Mouse (Mus musculus): ENCODE measurements around the gene 3110082J24Rik. TPM values are rescaled to one million over a fixed set of nuclear protein-coding genes. Genes with fewer than 3 reads are reported as not detected.

Gene 3110082J24Rik
- polyA plus RNA-seq, 1 experiment from 2014 or later: not detected

DNA sequence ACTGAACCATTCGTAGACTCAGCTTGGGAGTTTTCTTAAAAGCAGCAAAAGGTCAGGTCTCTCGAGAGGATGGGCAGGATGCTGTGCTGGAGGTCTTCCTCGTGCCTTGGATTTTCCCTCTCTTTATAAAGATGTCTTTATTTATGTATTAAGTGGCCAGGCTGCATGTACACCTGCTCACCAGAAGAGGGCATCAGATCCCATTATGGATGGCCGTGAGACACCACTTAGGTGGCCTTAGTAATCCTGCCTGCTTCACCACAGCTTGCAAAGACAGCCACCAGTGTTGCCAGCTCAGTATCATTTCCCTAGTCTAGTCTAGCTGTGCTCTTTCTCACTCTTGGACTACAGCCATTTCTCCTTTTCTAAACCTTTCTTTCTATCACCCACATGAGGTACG, 19.7 kb upstream of the 3110082J24Rik start:
- Histone ChIP-seq H3K4me1 (ENCODE audit: control insufficient read depth, insufficient read depth, low read length) (no peaks in the 10 kb centered on the region), H3K4me3 (replicated peaks; ENCODE audit: low read length) (no peak overlapping the region), H3K27me3 (ENCODE audit: control insufficient read depth, insufficient read depth, low read length) (no peaks in the 10 kb centered on the region), H3K9ac (ENCODE audit: low read length) (no peak overlapping the region), H3K4me2 (ENCODE audit: low read depth, low read length) (no peak overlapping the region), H3K36me3 (ENCODE audit: control insufficient read depth, insufficient read depth, low read length) (peaks cover 29% of the 10 kb centered on the region), H3K27ac (ENCODE audit: low read length) (no peak overlapping the region), H3K9me3 (replicated peaks; ENCODE audit: control insufficient read depth, low read length) (no peaks in the 10 kb centered on the region)
- 47% methylated on average over 5 of the region's 5 CpGs for WGBS
- no peak for ATAC-seq (ENCODE audit: insufficient read depth, low FRiP score)

DNA sequence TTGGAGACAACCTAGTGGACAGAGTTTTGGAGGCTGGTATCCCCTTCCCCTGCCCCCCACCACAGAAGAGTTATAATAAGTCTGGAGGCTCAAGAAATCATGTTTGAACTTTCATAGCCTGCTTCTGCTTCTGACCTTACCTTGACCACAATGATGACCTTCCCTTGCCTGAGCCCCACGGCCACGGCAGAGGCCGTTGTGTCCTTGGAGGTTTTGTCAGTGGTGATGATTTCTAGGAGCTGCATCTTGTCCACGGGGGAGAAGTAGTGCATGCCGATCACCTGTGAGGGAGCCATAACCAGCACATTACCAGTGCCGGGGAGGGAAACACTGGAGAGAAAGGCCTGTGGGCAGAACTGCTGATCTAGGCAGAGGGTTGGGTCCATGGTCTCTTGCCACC, 16.6 kb upstream of the 3110082J24Rik start:
- no peak overlapping the region for H3K4me2 ChIP-seq (ENCODE audit: low read depth, low read length)
- no peaks in the 10 kb centered on the region for H3K9me3 ChIP-seq (replicated peaks; ENCODE audit: control insufficient read depth, low read length)
- H3K4me1 ChIP-seq (ENCODE audit: control insufficient read depth, insufficient read depth, low read length): no peaks in the 10 kb centered on the region
- H3K36me3 ChIP-seq (ENCODE audit: control insufficient read depth, insufficient read depth, low read length): peaks cover 21% of the 10 kb centered on the region
- no peak for ATAC-seq (ENCODE audit: insufficient read depth, low FRiP score)
- no peak overlapping the region for H3K27ac ChIP-seq (ENCODE audit: low read length)
- H3K4me3 ChIP-seq (replicated peaks; ENCODE audit: low read length): no peak overlapping the region
- no peaks in the 10 kb centered on the region for H3K27me3 ChIP-seq (ENCODE audit: control insufficient read depth, insufficient read depth, low read length)
- WGBS: 91% methylated on average over 6 of the region's 6 CpGs
- H3K9ac ChIP-seq (ENCODE audit: low read length): no peak overlapping the region

- 0 out of 2 replicates have a peak, but pooled peaks cover 3% of the 10 kb centered on the region for H3K27me3 ChIP-seq (ENCODE audit: control insufficient read depth, insufficient read depth, low read length)
- H3K9ac ChIP-seq (ENCODE audit: low read length): no peak overlapping the region
- no peak overlapping the region for H3K4me3 ChIP-seq (replicated peaks; ENCODE audit: low read length)
- H3K9me3 ChIP-seq (replicated peaks; ENCODE audit: control insufficient read depth, low read length): no peaks in the 10 kb centered on the region
- no peak overlapping the region for H3K4me2 ChIP-seq (ENCODE audit: low read depth, low read length)
- H3K27ac ChIP-seq (ENCODE audit: low read length): no peak overlapping the region
- ATAC-seq (ENCODE audit: insufficient read depth, low FRiP score): no peak
- 89% methylated on average over 7 of the region's 7 CpGs for WGBS
- no peaks in the 10 kb centered on the region for H3K4me1 ChIP-seq (ENCODE audit: control insufficient read depth, insufficient read depth, low read length)
- peaks cover 20% of the 10 kb centered on the region for H3K36me3 ChIP-seq (ENCODE audit: control insufficient read depth, insufficient read depth, low read length)
These were observed 14.2 kb upstream of the 3110082J24Rik start for GRCm38 (mm10) chr5:30120106-30120505.

GRCm38 (mm10) chr5:30119163-30119562, 13.3 kb upstream of the 3110082J24Rik start:
- Histone ChIP-seq H3K4me1 (ENCODE audit: control insufficient read depth, insufficient read depth, low read length) (0 out of 2 replicates have a peak, but pooled peaks cover 5% of the 10 kb centered on the region), H3K9ac (ENCODE audit: low read length) (no peak overlapping the region)
- 89% methylated on average over 6 of the region's 6 CpGs for WGBS

DNA sequence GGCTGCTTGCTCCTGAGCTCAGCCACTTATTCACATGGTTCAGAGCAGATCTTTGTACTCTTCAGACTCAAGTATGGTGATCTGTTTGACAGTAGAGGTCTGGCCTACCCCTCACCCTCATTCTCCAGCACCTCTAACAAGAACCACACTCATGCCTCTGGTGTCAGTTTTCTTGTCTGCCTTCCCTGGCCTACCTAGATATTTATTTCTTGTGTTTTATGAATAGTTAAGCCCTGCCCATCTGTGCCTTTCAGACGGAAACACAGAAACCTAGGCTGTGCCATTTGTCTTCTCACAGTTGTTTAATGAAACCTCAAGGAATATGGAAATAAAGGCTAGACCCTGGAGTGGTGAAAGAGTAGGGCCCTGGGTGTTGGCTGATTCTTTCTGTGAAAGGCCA, 12.1 kb upstream of the 3110082J24Rik start:
- Histone ChIP-seq H3K4me2 (ENCODE audit: low read depth, low read length) (no peak overlapping the region), H3K36me3 (ENCODE audit: control insufficient read depth, insufficient read depth, low read length) (peaks cover 13% of the 10 kb centered on the region; the same call in 1 of the 2 replicates), H3K4me3 (replicated peaks; ENCODE audit: low read length) (no peak overlapping the region), H3K4me1 (ENCODE audit: control insufficient read depth, insufficient read depth, low read length) (peaks cover 5% of the 10 kb centered on the region; the same call in 1 of the 2 replicates), H3K9me3 (replicated peaks; ENCODE audit: control insufficient read depth, low read length) (no peaks in the 10 kb centered on the region), H3K27ac (ENCODE audit: low read length) (no peak overlapping the region), H3K9ac (ENCODE audit: low read length) (no peak overlapping the region), H3K27me3 (ENCODE audit: control insufficient read depth, insufficient read depth, low read length) (peaks cover 13% of the 10 kb centered on the region; the same call in 1 of the 2 replicates)
- WGBS: 74% methylated on average over 1 of the region's 1 CpGs
- no peak for ATAC-seq (ENCODE audit: insufficient read depth, low FRiP score)

More at GRCm38 (mm10) chr5:30119163-30119562, 13.3 kb upstream of the 3110082J24Rik start:
- Histone ChIP-seq H3K4me2 (ENCODE audit: low read depth, low read length) (no peak overlapping the region), H3K36me3 (ENCODE audit: control insufficient read depth, insufficient read depth, low read length) (peaks cover 17% of the 10 kb centered on the region; the same call in 1 of the 2 replicates), H3K4me3 (replicated peaks; ENCODE audit: low read length) (no peak overlapping the region), H3K27me3 (ENCODE audit: control insufficient read depth, insufficient read depth, low read length) (0 out of 2 replicates have a peak, but pooled peaks cover 3% of the 10 kb centered on the region), H3K27ac (ENCODE audit: low read length) (no peak overlapping the region), H3K9me3 (replicated peaks; ENCODE audit: control insufficient read depth, low read length) (no peaks in the 10 kb centered on the region)
- ATAC-seq (ENCODE audit: insufficient read depth, low FRiP score): no peak

- no peaks in the 10 kb centered on the region for H3K9me3 ChIP-seq (replicated peaks; ENCODE audit: control insufficient read depth, low read length)
- no peak overlapping the region for H3K9ac ChIP-seq (ENCODE audit: low read length)
- H3K36me3 ChIP-seq (ENCODE audit: control insufficient read depth, insufficient read depth, low read length): peaks cover 3% of the 10 kb centered on the region; the same call in 1 of the 2 replicates
- no peak overlapping the region for H3K4me2 ChIP-seq (ENCODE audit: low read depth, low read length)
- peaks cover 23% of the 10 kb centered on the region for H3K27me3 ChIP-seq (ENCODE audit: control insufficient read depth, insufficient read depth, low read length)
- 33% methylated on average over 10 of the region's 10 CpGs for WGBS
- no peak overlapping the region for H3K4me3 ChIP-seq (replicated peaks; ENCODE audit: low read length)
- no peak overlapping the region for H3K27ac ChIP-seq (ENCODE audit: low read length)
- no peak for ATAC-seq (ENCODE audit: insufficient read depth, low FRiP score)
- peaks cover 14% of the 10 kb centered on the region for H3K4me1 ChIP-seq (ENCODE audit: control insufficient read depth, insufficient read depth, low read length)
These were observed 9.8 kb upstream of the 3110082J24Rik start for GRCm38 (mm10) chr5:30115718-30116117.

DNA sequence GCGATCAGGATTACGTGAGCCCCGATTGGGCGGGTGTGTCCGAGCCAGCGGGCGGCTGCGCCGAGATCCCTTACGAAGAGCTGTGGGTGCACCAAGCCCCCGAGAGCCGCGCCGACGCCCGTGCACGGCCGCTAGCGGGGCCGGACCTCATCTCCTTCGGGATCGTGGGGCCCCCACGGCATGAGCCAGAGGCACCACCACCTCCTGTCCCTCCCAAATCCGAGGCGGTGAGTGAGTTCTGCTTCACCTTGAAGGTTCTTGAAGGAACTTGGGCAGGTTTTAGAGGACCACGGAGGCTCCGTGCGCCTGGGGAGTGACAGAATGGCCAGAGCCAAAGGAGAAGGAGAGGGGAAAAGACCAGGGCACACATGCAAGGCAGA, 8.9 kb upstream of the 3110082J24Rik start:
- peak overlapping the region; percentile 74 for H3K9ac ChIP-seq (ENCODE audit: low read length)
- peaks cover 23% of the 10 kb centered on the region for H3K27me3 ChIP-seq (ENCODE audit: control insufficient read depth, insufficient read depth, low read length)
- peaks cover 17% of the 10 kb centered on the region for H3K4me1 ChIP-seq (ENCODE audit: control insufficient read depth, insufficient read depth, low read length)
- peak overlapping the region; percentile 92 for H3K4me2 ChIP-seq (ENCODE audit: low read depth, low read length)
- ATAC-seq (ENCODE audit: insufficient read depth, low FRiP score): 0 out of 2 replicates have a peak, but pooled peaks have one; percentile 2
- WGBS: 2% methylated on average over 28 of the region's 28 CpGs
- no peak overlapping the region for H3K27ac ChIP-seq (ENCODE audit: low read length)
- H3K36me3 ChIP-seq (ENCODE audit: control insufficient read depth, insufficient read depth, low read length): no peaks in the 10 kb centered on the region; the same call in 1 of the 2 replicates
- no peaks in the 10 kb centered on the region for H3K9me3 ChIP-seq (replicated peaks; ENCODE audit: control insufficient read depth, low read length)
- H3K4me3 ChIP-seq (replicated peaks; ENCODE audit: low read length): peak overlapping the region; percentile 54

DNA sequence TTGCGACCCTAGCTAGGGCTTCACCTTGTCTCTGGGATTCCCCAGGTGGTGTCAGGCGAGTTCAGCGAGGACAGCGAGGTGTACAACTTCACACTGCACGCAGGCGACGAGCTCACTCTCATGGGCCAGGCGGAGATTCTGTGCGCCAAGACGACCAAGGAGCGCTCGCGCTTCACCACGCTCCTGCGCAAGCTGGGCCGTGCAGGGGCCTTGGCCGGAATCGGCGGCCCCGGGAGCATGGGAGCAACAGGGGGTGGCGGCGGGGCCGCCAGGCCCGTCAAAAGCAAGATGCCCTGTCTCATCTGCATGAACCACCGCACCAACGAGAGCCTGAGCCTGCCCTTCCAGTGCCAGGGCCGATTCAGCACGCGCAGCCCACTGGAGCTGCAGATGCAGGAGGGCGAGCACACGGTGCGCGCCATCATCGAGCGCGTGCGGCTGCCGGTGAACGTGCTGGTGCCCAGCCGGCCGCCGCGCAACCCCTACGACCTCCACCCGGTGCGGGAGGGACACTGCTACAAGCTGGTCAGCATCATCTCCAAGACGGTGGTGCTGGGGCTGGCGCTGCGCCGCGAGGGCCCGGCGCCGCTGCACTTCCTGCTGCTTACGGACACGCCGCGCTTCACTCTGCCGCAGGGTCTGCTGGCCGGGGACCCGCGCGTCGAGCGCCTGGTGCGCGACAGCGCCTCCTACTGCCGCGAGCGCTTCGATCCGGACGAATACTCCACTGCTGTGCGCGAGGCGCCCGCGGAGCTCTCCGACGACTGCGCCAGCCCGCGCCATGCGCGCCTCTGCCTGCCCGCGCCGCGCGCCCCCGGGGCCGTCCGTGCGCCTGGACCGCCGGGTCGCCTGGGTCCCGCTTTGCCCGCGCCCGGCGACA, 8.2 kb upstream of the 3110082J24Rik start:
- Histone ChIP-seq H3K27me3 (ENCODE audit: control insufficient read depth, insufficient read depth, low read length) (peaks cover 23% of the 10 kb centered on the region), H3K4me2 (ENCODE audit: low read depth, low read length) (peak overlapping the region; percentile 92), H3K9ac (ENCODE audit: low read length) (peak overlapping the region; percentile 74), H3K4me3 (replicated peaks; ENCODE audit: low read length) (peak overlapping the region; percentile 54), H3K4me1 (ENCODE audit: control insufficient read depth, insufficient read depth, low read length) (peaks cover 17% of the 10 kb centered on the region), H3K36me3 (ENCODE audit: control insufficient read depth, insufficient read depth, low read length) (no peaks in the 10 kb centered on the region), H3K27ac (ENCODE audit: low read length) (no peak overlapping the region), H3K9me3 (replicated peaks; ENCODE audit: control insufficient read depth, low read length) (no peaks in the 10 kb centered on the region)
- WGBS: under 1% methylated on average over 103 of the region's 103 CpGs
- ATAC-seq (ENCODE audit: insufficient read depth, low FRiP score): peak; percentile 81

GRCm38 (mm10) chr5:30112533-30113068, 6.7 kb upstream of the 3110082J24Rik start:
- Histone ChIP-seq H3K36me3 (ENCODE audit: control insufficient read depth, insufficient read depth, low read length) (no peaks in the 10 kb centered on the region), H3K27me3 (ENCODE audit: control insufficient read depth, insufficient read depth, low read length) (peaks cover 23% of the 10 kb centered on the region), H3K9me3 (replicated peaks; ENCODE audit: control insufficient read depth, low read length) (no peaks in the 10 kb centered on the region), H3K4me2 (ENCODE audit: low read depth, low read length) (no peak overlapping the region), H3K9ac (ENCODE audit: low read length) (no peak overlapping the region), H3K4me3 (replicated peaks; ENCODE audit: low read length) (no peak overlapping the region), H3K27ac (ENCODE audit: low read length) (no peak overlapping the region), H3K4me1 (ENCODE audit: control insufficient read depth, insufficient read depth, low read length) (peaks cover 17% of the 10 kb centered on the region)
- 77% methylated on average over 3 of the region's 3 CpGs for WGBS
- no peak for ATAC-seq (ENCODE audit: insufficient read depth, low FRiP score)
